Mouse (Mus musculus): Measurements from ENCODE around the gene Sstr3.

GRCm38 (mm10) chr15:78576284-78576810 lies 31.9 kb upstream of the Sstr3 start:
- TF ChIP-seq EP300 (IDR thresholded peaks at IDR 0.05; ENCODE audit: low read depth) (no peak), CTCF (IDR thresholded peaks at IDR 0.05; ENCODE audit: low read depth) (no peak)

Measured in liver, postnatal 0 days (tissue).